Mouse (Mus musculus) intestine, embryonic 16.5 days (tissue): ENCODE data around the gene Reg4. TPM values are rescaled to one million over a fixed set of nuclear protein-coding genes. Genes with fewer than 3 reads are reported as not detected.

Experiments
- ATAC-seq: fragments of 200-750 bp; cut with Nextera tagmentation; 2 replicates; pipeline ENCODE4 v1.8.0; 2017; ENCODE audit warnings: moderate TSS enrichment, moderate library complexity
- H3K27ac ChIP-seq: fragments of 300-500 bp; sonication (generic); 2 replicates; pipeline ENCODE4 v1.5.1; 2014; ENCODE audit warnings: mild to moderate bottlenecking, low read length
- H3K27me3 ChIP-seq: fragments of 300-500 bp; sonication (generic); replicated peaks from 2 replicates; pipeline ENCODE4 v1.6.1; 2014; ENCODE audit warnings: low read length, control low read depth, mixed read lengths; ENCODE audit not compliant: control insufficient read depth, insufficient read depth
- H3K36me3 ChIP-seq: fragments of 300-500 bp; sonication (generic); 2 replicates; pipeline ENCODE4 v1.6.1; 2014; ENCODE audit warnings: low read length, control low read depth; ENCODE audit not compliant: control insufficient read depth, insufficient read depth
- H3K4me1 ChIP-seq: fragments of 300-500 bp; sonication (generic); 2 replicates; pipeline ENCODE4 v1.6.1; 2014; ENCODE audit warnings: low read length, control low read depth, mixed read lengths; ENCODE audit not compliant: control insufficient read depth, insufficient read depth
- H3K4me2 ChIP-seq: fragments of 300-500 bp; sonication (generic); 2 replicates; pipeline ENCODE4 v1.6.1; 2014; ENCODE audit warnings: low read depth, low read length, control low read depth
- H3K4me3 ChIP-seq: fragments of 300-500 bp; sonication (generic); 2 replicates; pipeline ENCODE4 v1.5.1; 2014; ENCODE audit warnings: mild to moderate bottlenecking, low read length
- H3K9ac ChIP-seq: fragments of 300-500 bp; sonication (generic); 2 replicates; pipeline ENCODE4 v1.6.1; 2014; ENCODE audit warnings: low read depth, low read length
- H3K9me3 ChIP-seq: fragments of 300-500 bp; sonication (generic); 2 replicates; pipeline ENCODE4 v1.6.1; 2016; ENCODE audit warnings: low read length, control low read depth; ENCODE audit not compliant: control insufficient read depth
- WGBS: fragments of 180-500 bp; shearing (Covaris S2); extraction: QIAGEN DNeasy Blood & Tissue Kit; methylation state at CpG from one replicate; pipeline ENCODE4 v1.1.7; 2014; 5-methylcytosine and 5-hydroxymethylcytosine counted together
- polyA plus RNA-seq: library from polyadenylated mRNA; unstranded; fragments of >200 nt; fragmentation: Nextera tagmentation; extraction: Ambion mirVana; gene quantifications from 2 replicates; pipeline ENCODE4 v1.2.1, GENCODE M21; 2015

Reg4 gene
- 28.4 and 37.9 TPM in 2 replicates for polyA plus RNA-seq

DNA sequence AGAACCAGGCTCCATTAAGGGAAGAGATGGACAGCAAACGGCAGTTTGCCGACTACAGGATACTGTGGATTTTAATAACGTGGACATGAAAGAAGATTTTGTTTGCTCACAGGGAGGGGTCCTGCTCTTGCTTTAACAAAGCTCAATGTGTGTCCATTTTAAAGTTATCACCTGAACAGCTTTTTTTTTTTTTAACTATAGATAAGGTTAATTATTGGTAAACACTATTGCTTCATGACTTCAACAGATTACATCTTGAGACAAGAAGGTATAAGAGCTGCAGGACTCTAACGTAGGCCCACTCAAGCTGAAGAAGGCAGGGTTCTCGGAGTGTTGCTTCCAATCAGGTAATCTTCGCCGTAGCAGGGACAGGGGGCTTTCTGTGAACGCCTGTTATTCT lies at the start of gene Reg4:
Gene Reg4 (plus strand): TSS at position 301 of the 400 bp plus-strand sequence.
- 63% methylated on average over 8 of the region's 8 CpGs for WGBS
- no peak within 1 kb of the TSS for H3K4me2 ChIP-seq
- no peak within 1 kb of the TSS for H3K27ac ChIP-seq
- H3K4me3 ChIP-seq, result no peak within 1 kb of the TSS
- H3K27me3 ChIP-seq, result no peaks in the 10 kb centered on the region
- no peak for ATAC-seq
- H3K9ac ChIP-seq, result no peak within 1 kb of the TSS
- peaks cover 4% of the 10 kb centered on the region; the same call in 1 of the 2 replicates for H3K4me1 ChIP-seq
- no peaks in the 10 kb centered on the region for H3K36me3 ChIP-seq
- H3K9me3 ChIP-seq, result no peaks in the 10 kb centered on the region

- no peak for ATAC-seq
- no peak overlapping the region for H3K9ac ChIP-seq
- 81% methylated on average over 4 of the region's 4 CpGs for WGBS
These were observed 43.6 kb upstream of the Reg4 start for GRCm38 (mm10) chr3:98178340-98178739.

GRCm38 (mm10) chr3:98180805-98181204 lies 41.2 kb upstream of the Reg4 start:
- Histone ChIP-seq H3K4me3 (no peak overlapping the region), H3K9me3 (0 out of 2 replicates have a peak, but pooled peaks cover 5% of the 10 kb centered on the region), H3K9ac (no peak overlapping the region), H3K36me3 (no peaks in the 10 kb centered on the region), H3K27me3 (no peaks in the 10 kb centered on the region), H3K27ac (no peak overlapping the region), H3K4me1 (no peaks in the 10 kb centered on the region), H3K4me2 (no peak overlapping the region)
- 26% methylated on average over 7 of the region's 7 CpGs for WGBS
- ATAC-seq, result 0 out of 2 replicates have a peak, but pooled peaks have one; percentile 64

More at GRCm38 (mm10) chr3:98178340-98178739, 43.6 kb upstream of the Reg4 start:
- H3K9me3 ChIP-seq, result 0 out of 2 replicates have a peak, but pooled peaks cover 5% of the 10 kb centered on the region
- H3K4me1 ChIP-seq, result no peaks in the 10 kb centered on the region
- H3K4me2 ChIP-seq, result no peak overlapping the region
- H3K27me3 ChIP-seq, result no peaks in the 10 kb centered on the region
- no peak overlapping the region for H3K4me3 ChIP-seq
- no peaks in the 10 kb centered on the region for H3K36me3 ChIP-seq
- H3K27ac ChIP-seq, result no peak overlapping the region

DNA sequence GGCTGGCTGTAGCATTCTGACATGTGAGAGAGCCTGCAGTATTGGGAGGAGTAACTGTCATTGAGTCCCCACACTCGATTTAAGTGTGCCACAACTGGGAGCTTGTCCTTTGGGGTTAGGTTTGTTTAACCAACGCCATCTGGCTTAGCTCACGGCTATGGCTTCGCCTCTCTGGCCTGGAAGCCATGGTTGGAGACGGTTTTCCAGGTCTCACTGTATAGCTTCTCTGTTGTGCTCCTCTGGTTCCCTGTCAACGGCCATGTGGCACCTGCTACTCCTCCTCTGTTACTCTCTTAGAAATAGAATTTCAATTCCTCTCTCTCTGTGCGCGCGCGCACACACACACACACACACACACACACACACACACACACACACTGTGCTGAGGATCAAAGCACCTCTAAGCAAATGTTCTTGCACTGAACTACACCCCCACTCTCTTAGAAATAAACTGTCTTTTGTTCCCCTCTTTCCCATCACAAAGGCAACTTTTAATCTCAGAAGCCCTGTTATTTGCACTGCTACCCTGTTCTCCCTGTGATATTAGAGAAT lies 36.7 kb upstream of the Reg4 start:
- WGBS, result 57% methylated on average over 10 of the region's 10 CpGs
- no peaks in the 10 kb centered on the region for H3K9me3 ChIP-seq
- H3K27me3 ChIP-seq, result no peaks in the 10 kb centered on the region
- peaks cover 5% of the 10 kb centered on the region; the same call in 1 of the 2 replicates for H3K4me1 ChIP-seq
- H3K4me2 ChIP-seq, result no peak overlapping the region
- no peaks in the 10 kb centered on the region for H3K36me3 ChIP-seq
- no peak overlapping the region for H3K9ac ChIP-seq
- ATAC-seq, result no peak
- H3K27ac ChIP-seq, result no peak overlapping the region
- H3K4me3 ChIP-seq, result no peak overlapping the region

GRCm38 (mm10) chr3:98187777-98188176 lies 34.2 kb upstream of the Reg4 start:
- no peak overlapping the region for H3K27ac ChIP-seq
- no peak overlapping the region for H3K4me2 ChIP-seq
- H3K4me3 ChIP-seq, result no peak overlapping the region
- peaks cover 5% of the 10 kb centered on the region; the same call in 1 of the 2 replicates for H3K4me1 ChIP-seq
- peak; percentile 99 for ATAC-seq
- no peaks in the 10 kb centered on the region for H3K36me3 ChIP-seq
- no peak overlapping the region for H3K9ac ChIP-seq
- H3K27me3 ChIP-seq, result no peaks in the 10 kb centered on the region
- 67% methylated on average over 3 of the region's 3 CpGs for WGBS
- no peaks in the 10 kb centered on the region for H3K9me3 ChIP-seq

- Histone ChIP-seq H3K36me3 (no peaks in the 10 kb centered on the region), H3K4me1 (peaks cover 8% of the 10 kb centered on the region; the same call in 1 of the 2 replicates), H3K4me2 (no peak overlapping the region), H3K9ac (no peak overlapping the region), H3K27ac (no peak overlapping the region), H3K4me3 (no peak overlapping the region), H3K27me3 (no peaks in the 10 kb centered on the region), H3K9me3 (no peaks in the 10 kb centered on the region)
- WGBS, result 18% methylated on average over 9 of the region's 9 CpGs
- ATAC-seq, result peak; percentile 44; the same call in 1 of the 2 replicates
These were observed 24.0 kb upstream of the Reg4 start for GRCm38 (mm10) chr3:98197711-98198532.

DNA sequence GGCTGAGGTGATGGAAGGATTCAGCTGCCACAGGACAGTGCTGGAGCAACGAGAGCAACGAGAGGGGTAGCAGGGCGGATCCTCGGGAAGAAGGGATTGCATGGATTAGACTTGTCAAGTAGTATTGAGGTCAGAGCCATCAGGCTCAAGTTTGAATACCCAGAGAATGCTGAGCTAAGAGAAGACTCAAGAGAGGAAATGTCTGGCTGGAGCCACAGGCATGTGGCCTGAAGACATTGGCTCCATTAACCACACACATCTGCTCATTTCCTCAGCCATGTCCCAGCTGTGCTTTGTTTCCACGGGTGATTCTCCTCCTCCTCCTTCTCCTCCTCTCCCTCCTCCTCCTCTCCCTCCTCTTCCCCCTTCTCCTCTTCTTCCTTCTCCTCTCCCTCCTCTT lies 22.2 kb upstream of the Reg4 start:
- peak; percentile 35; the same call in 1 of the 2 replicates for ATAC-seq
- no peaks in the 10 kb centered on the region for H3K27me3 ChIP-seq
- H3K27ac ChIP-seq, result no peak overlapping the region
- H3K9ac ChIP-seq, result no peak overlapping the region
- peaks cover 15% of the 10 kb centered on the region; the same call in 1 of the 2 replicates for H3K4me1 ChIP-seq
- H3K36me3 ChIP-seq, result no peaks in the 10 kb centered on the region
- no peak overlapping the region for H3K4me3 ChIP-seq
- H3K9me3 ChIP-seq, result no peaks in the 10 kb centered on the region
- H3K4me2 ChIP-seq, result no peak overlapping the region
- 62% methylated on average over 5 of the region's 5 CpGs for WGBS

DNA sequence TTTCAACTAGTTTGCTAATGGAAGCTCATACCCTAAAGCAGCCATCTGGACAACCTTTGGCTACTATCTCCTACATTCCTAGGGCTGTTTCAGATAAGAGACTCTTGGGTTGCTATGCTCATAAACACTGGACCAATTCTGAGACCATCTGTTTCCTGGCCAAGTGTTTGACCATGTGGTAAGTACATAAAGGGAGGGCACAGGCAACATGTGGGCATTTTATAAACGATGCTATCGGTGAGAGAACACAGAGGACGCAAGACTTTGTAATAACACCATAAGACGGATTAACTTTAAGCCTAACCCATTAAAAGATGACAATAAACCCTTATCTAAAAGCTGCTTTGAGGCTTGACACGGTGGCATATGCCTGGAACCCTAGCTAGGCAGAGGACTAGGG lies 18.7 kb upstream of the Reg4 start:
- ATAC-seq, result peak; percentile 46; the same call in 1 of the 2 replicates
- no peaks in the 10 kb centered on the region for H3K36me3 ChIP-seq
- no peak overlapping the region for H3K9ac ChIP-seq
- no peak overlapping the region for H3K4me3 ChIP-seq
- peaks cover 10% of the 10 kb centered on the region; the same call in 1 of the 2 replicates for H3K4me1 ChIP-seq
- no peak overlapping the region for H3K4me2 ChIP-seq
- WGBS, result 34% methylated on average over 5 of the region's 5 CpGs
- H3K27me3 ChIP-seq, result no peaks in the 10 kb centered on the region
- H3K27ac ChIP-seq, result no peak overlapping the region
- no peaks in the 10 kb centered on the region for H3K9me3 ChIP-seq

DNA sequence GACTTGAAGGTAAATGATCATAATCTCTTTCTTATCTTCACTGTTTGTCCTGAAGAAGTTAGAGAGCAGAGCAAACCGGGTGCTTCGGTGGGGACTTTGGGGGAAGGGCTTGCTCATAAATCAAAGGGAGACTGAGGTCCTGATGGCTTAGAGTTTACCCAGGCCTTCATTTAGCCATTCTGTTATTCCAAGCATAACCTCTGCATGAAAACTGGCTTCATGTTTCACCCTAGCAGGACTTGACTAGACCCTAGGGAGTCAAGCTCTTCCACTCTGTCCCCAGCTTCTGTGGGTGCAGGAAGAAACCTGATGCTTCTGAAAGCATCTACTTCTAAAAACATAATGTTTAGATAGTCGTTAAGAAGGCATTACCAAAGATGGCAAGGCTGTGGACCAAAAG lies 15.0 kb upstream of the Reg4 start:
- Histone ChIP-seq H3K9me3 (no peaks in the 10 kb centered on the region), H3K36me3 (no peaks in the 10 kb centered on the region), H3K4me2 (no peak overlapping the region), H3K4me3 (no peak overlapping the region), H3K9ac (no peak overlapping the region), H3K27ac (no peak overlapping the region), H3K4me1 (peaks cover 13% of the 10 kb centered on the region; the same call in 1 of the 2 replicates), H3K27me3 (no peaks in the 10 kb centered on the region)
- WGBS, result 21% methylated on average over 3 of the region's 3 CpGs
- ATAC-seq, result no peak
